Mouse (Mus musculus): ENCODE results near the gene Dpf3. TPM values are rescaled to one million over a fixed set of nuclear protein-coding genes. Genes with fewer than 3 reads are reported as not detected.

Gene Dpf3
- total and polyA plus RNA-seq, 2 experiments from 2014 or later: 8.1 to 15.3 TPM

DNA sequence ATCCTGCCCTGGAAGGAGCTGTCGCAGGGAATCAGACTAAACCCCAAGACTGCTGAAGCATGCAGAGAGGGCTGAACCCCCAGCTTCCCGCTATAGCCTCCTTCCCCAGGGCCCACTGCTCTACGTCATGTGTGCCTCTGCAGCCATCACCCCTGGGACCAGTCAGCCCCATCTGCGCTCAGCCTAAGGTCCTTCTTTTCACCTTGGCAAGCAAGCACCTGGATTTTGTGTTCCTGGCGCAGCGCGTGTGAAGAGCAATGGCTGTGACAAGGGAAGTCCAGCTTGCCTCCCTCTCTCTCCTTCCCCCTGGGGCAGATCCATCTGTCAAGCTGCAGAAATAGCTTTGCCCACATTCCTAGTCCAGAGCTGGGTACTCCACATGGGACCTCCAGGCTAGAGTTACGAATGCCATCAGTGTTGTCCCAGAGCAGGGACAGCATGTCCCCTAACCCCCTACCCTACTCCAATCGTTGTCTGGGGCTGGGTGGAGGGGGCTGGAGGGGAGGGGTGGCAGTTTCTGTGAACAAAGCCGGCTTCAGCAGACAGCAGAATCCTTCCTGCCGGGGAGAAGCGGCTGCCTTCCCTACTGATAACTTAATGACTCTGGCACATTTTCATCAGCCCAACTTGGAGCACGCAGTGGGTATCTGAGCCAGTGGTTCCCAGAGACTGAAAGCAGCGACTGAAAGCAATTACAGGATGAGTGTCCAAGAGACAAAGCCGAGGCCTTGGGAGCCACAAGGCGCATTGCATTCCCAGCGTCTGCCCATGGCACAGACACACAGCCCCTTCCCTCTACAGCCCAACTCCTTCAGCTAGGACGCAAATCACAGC is 185.0 kb downstream of the Dpf3 start:
- peaks cover 21% of the 10 kb centered on the region for H3K4me1 ChIP-seq (ENCODE audit: insufficient read depth)
- H3K9me3 ChIP-seq (ENCODE audit: low read length): no peaks in the 10 kb centered on the region
- DNase-seq (peak; percentile 76), ATAC-seq (peak; percentile 78)
- H3K9ac ChIP-seq: peak overlapping the region; percentile 43
- peak overlapping the region; percentile 15; the same call in 1 of the 2 replicates for H3K4me2 ChIP-seq (ENCODE audit: low read depth)
- no peaks in the 10 kb centered on the region for H3K27me3 ChIP-seq (ENCODE audit: insufficient read depth, low read length)
- 16% methylated on average over 18 of the region's 18 CpGs for WGBS
- H3K27ac ChIP-seq (ENCODE audit: low read depth, low read length): peak overlapping the region; percentile 83
- H3K36me3 ChIP-seq (ENCODE audit: insufficient read depth): no peaks in the 10 kb centered on the region
- H3K4me3 ChIP-seq (ENCODE audit: low read depth, low read length): no peak overlapping the region
- TF ChIP-seq CTCF (IDR thresholded peaks at IDR 0.05; ENCODE audit: low read depth): no peak

GRCm38 (mm10) chr12:83301616-83302319 is 185.7 kb downstream of the Dpf3 start:
- peaks cover 21% of the 10 kb centered on the region for H3K4me1 ChIP-seq (ENCODE audit: insufficient read depth)
- H3K9me3 ChIP-seq (ENCODE audit: low read length): no peaks in the 10 kb centered on the region
- TF ChIP-seq CTCF (IDR thresholded peaks at IDR 0.05; ENCODE audit: low read depth): 0 out of 2 replicates have a peak, but pooled peaks have one; percentile 4
- no peak overlapping the region for H3K4me3 ChIP-seq (ENCODE audit: low read depth, low read length)
- DNase-seq: no peak
- WGBS: 47% methylated on average over 18 of the region's 18 CpGs
- H3K27ac ChIP-seq (ENCODE audit: low read depth, low read length): peak overlapping the region; percentile 83
- no peak for ATAC-seq
- no peaks in the 10 kb centered on the region for H3K36me3 ChIP-seq (ENCODE audit: insufficient read depth)
- H3K4me2 ChIP-seq (ENCODE audit: low read depth): no peak overlapping the region
- peak overlapping the region; percentile 41 for H3K9ac ChIP-seq
- H3K27me3 ChIP-seq (ENCODE audit: insufficient read depth, low read length): no peaks in the 10 kb centered on the region

- no peak overlapping the region for H3K27ac ChIP-seq (ENCODE audit: low read depth, low read length)
- no peak overlapping the region for H3K4me3 ChIP-seq (ENCODE audit: low read depth, low read length)
- DNase-seq (no peak), ATAC-seq (no peak)
- H3K9ac ChIP-seq: no peak overlapping the region
- no peaks in the 10 kb centered on the region for H3K36me3 ChIP-seq (ENCODE audit: insufficient read depth)
- H3K4me1 ChIP-seq (ENCODE audit: insufficient read depth): peaks cover 17% of the 10 kb centered on the region
- WGBS: 56% methylated on average over 5 of the region's 5 CpGs
- H3K9me3 ChIP-seq (ENCODE audit: low read length): no peaks in the 10 kb centered on the region
- no peaks in the 10 kb centered on the region for H3K27me3 ChIP-seq (ENCODE audit: insufficient read depth, low read length)
- no peak for TF ChIP-seq CTCF (IDR thresholded peaks at IDR 0.05; ENCODE audit: low read depth)
- H3K4me2 ChIP-seq (ENCODE audit: low read depth): no peak overlapping the region
These were observed 189.2 kb downstream of the Dpf3 start for GRCm38 (mm10) chr12:83298358-83298757.

DNA sequence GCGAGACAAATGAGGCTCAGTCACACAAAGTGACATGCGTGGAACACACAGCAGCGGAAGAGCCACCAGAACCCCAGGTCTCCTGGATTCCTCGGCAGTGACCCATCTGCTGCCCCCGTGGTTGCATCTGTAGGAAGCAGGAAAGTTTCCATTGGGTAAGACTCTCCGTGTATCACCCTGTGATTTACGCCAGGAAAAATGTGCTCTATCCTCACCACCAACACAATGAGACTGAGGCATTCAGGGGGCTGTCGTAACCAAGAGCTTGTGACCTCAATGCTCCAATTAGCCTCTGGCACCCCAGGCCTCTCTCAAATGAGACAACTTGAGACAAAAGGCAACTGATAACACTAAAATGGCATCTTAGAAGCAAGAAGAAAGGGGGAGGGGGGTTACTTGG is 192.5 kb downstream of the Dpf3 start:
- H3K36me3 ChIP-seq (ENCODE audit: insufficient read depth): no peaks in the 10 kb centered on the region
- no peaks in the 10 kb centered on the region for H3K9me3 ChIP-seq (ENCODE audit: low read length)
- H3K4me2 ChIP-seq (ENCODE audit: low read depth): no peak overlapping the region
- no peaks in the 10 kb centered on the region; the same call in 1 of the 2 replicates for H3K4me1 ChIP-seq (ENCODE audit: insufficient read depth)
- no peak overlapping the region for H3K27ac ChIP-seq (ENCODE audit: low read depth, low read length)
- no peaks in the 10 kb centered on the region for H3K27me3 ChIP-seq (ENCODE audit: insufficient read depth, low read length)
- DNase-seq (no peak), ATAC-seq (no peak)
- no peak overlapping the region for H3K9ac ChIP-seq
- TF ChIP-seq CTCF (IDR thresholded peaks at IDR 0.05; ENCODE audit: low read depth): no peak
- WGBS: 59% methylated on average over 8 of the region's 8 CpGs
- no peak overlapping the region for H3K4me3 ChIP-seq (ENCODE audit: low read depth, low read length)

DNA sequence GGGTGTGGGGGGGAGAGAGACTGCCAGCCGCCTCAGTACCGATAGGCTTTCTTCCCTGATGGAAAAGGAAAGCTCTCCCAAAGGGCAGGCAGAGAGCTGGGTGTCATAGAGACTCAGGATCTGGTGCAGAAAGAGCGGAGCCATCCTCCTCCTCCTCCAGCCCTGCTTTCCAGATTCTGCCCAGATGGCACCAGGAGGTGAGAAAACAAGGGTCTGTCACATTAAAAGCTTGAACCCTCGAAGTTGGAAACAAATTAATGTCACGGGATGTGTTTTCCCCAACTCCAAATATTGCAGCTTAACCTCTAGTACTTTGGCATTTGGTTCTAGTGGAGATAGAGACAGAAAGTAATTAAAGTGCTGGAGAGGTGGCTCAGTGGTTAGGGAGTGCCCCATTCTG is 195.6 kb downstream of the Dpf3 start:
- H3K27me3 ChIP-seq (ENCODE audit: insufficient read depth, low read length): no peaks in the 10 kb centered on the region
- no peak overlapping the region for H3K4me2 ChIP-seq (ENCODE audit: low read depth)
- no peak overlapping the region for H3K9ac ChIP-seq
- no peaks in the 10 kb centered on the region; the same call in 1 of the 2 replicates for H3K4me1 ChIP-seq (ENCODE audit: insufficient read depth)
- ATAC-seq: peak; percentile 70
- WGBS: 56% methylated on average over 5 of the region's 5 CpGs
- H3K9me3 ChIP-seq (ENCODE audit: low read length): no peaks in the 10 kb centered on the region
- H3K4me3 ChIP-seq (ENCODE audit: low read depth, low read length): no peak overlapping the region
- H3K27ac ChIP-seq (ENCODE audit: low read depth, low read length): no peak overlapping the region
- H3K36me3 ChIP-seq (ENCODE audit: insufficient read depth): no peaks in the 10 kb centered on the region
- peak; percentile 38 for DNase-seq
- TF ChIP-seq CTCF (IDR thresholded peaks at IDR 0.05; ENCODE audit: low read depth): no peak

DNA sequence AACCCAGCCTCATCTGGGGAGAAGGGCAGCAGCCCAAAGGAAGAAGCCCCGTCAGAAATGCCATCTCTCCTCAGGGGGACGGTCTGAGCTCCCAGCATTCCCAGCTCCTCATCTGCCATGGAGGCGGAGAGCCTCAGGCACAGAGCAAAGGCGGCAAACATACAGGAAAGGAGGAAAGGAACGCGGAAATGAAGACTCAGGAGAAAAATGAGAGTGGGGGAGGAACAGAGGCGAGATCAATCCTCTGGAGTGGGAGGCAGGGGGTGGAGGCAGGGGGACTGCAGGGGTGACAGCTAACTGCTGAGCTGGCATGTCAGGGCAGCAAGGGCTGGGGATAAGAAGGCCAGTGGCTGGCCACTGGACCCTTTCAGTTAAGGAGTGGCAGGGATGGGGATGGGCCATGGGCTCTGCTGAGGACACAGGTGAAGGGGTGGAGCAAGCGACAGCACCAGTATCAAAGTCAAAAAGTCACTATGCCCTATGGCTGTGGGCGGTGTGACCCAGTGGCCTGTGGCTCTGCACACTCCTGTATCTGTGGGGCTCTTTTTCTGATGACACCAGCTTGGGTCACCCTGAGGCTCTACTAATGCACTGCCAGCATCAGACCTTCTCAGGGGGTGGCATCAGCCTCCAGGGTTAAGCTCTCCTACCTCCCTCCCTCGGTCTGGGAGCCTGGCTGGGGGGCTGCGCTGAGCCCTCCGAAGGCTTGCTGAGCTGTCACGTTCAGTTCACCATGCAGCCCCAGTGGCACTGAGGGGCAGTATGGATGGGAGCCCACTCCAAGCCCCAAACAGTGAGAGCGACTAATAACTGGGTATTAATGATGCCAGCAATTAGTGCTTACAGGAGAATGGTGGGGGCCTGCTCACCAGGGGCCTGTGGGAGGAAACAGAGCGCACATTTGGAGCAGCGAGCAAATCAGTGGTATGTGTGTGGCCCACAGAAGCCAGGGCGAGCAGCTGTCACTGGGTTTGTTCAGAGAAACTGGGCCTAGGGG is 200.7 kb downstream of the Dpf3 start:
- DNase-seq (no peak), ATAC-seq (peak; percentile 84)
- no peaks in the 10 kb centered on the region for H3K9me3 ChIP-seq (ENCODE audit: low read length)
- no peak for TF ChIP-seq CTCF (IDR thresholded peaks at IDR 0.05; ENCODE audit: low read depth)
- no peak overlapping the region for H3K4me2 ChIP-seq (ENCODE audit: low read depth)
- H3K27me3 ChIP-seq (ENCODE audit: insufficient read depth, low read length): no peaks in the 10 kb centered on the region
- H3K9ac ChIP-seq: no peak overlapping the region
- no peak overlapping the region for H3K27ac ChIP-seq (ENCODE audit: low read depth, low read length)
- 52% methylated on average over 17 of the region's 17 CpGs for WGBS
- H3K4me3 ChIP-seq (ENCODE audit: low read depth, low read length): no peak overlapping the region
- no peaks in the 10 kb centered on the region; the same call in 1 of the 2 replicates for H3K4me1 ChIP-seq (ENCODE audit: insufficient read depth)
- no peaks in the 10 kb centered on the region for H3K36me3 ChIP-seq (ENCODE audit: insufficient read depth)
